Mouse (Mus musculus) lung, embryonic 14.5 days (tissue): ENCODE results near the gene Slc7a7. TPM values are rescaled to one million over a fixed set of nuclear protein-coding genes. Genes with fewer than 3 reads are reported as not detected.

ENCODE experiments used
- ATAC-seq: fragments of 200-750 bp; cut with Nextera tagmentation; 2 replicates; pipeline ENCODE4 v1.8.0; 2017; ENCODE audit warnings: mild to moderate bottlenecking, moderate TSS enrichment, moderate library complexity; ENCODE audit not compliant: insufficient read depth
- DNase-seq: peaks from one replicate; pipeline ENCODE4 v3.0.0-alpha.2; 2015
- H3K27ac ChIP-seq: fragments of 300-500 bp; sonication (generic); 2 replicates; pipeline ENCODE4 v1.5.1; 2014; ENCODE audit warnings: low read depth, mild to moderate bottlenecking, moderate library complexity
- H3K27me3 ChIP-seq: fragments of 300-500 bp; sonication (generic); 2 replicates; pipeline ENCODE4 v1.6.1; 2014; ENCODE audit warnings: low read length, control low read depth; ENCODE audit not compliant: insufficient read depth
- H3K36me3 ChIP-seq: fragments of 300-500 bp; sonication (generic); 2 replicates; pipeline ENCODE4 v1.6.1; 2014; ENCODE audit warnings: control low read depth; ENCODE audit not compliant: insufficient read depth
- H3K4me1 ChIP-seq: fragments of 300-500 bp; sonication (generic); 2 replicates; pipeline ENCODE4 v1.6.1; 2014; ENCODE audit warnings: antibody characterized with exemption, control low read depth; ENCODE audit not compliant: insufficient read depth
- H3K4me2 ChIP-seq: fragments of 300-500 bp; sonication (generic); 2 replicates; pipeline ENCODE4 v1.6.1; 2014; ENCODE audit warnings: mild to moderate bottlenecking
- H3K4me3 ChIP-seq: fragments of 300-500 bp; sonication (generic); 2 replicates; pipeline ENCODE4 v1.5.1; 2014; ENCODE audit warnings: low read depth, low read length
- H3K9ac ChIP-seq: fragments of 300-500 bp; sonication (generic); 2 replicates; pipeline ENCODE4 v1.6.1; 2014
- H3K9me3 ChIP-seq: fragments of 300-500 bp; sonication (generic); 2 replicates; pipeline ENCODE4 v1.6.1; 2016; ENCODE audit warnings: low read depth, low read length, control low read depth
- CTCF ChIP-seq: IDR thresholded peaks from 2 replicates; pipeline ENCODE4 v1.5.1; 2016; ENCODE audit warnings: antibody characterized with exemption, low read depth
- WGBS: fragments of 180-500 bp; shearing (Covaris S2); extraction: QIAGEN DNeasy Blood & Tissue Kit; methylation state at CpG from one replicate; pipeline ENCODE4 v1.1.7; 2014; 5-methylcytosine and 5-hydroxymethylcytosine counted together
- polyA plus RNA-seq: library from polyadenylated mRNA; unstranded; fragments of >200 nt; fragmentation: Nextera tagmentation; extraction: Ambion mirVana; gene quantifications from 2 replicates; pipeline ENCODE4 v1.2.1, GENCODE M21; 2014

The Slc7a7 gene
- polyA plus RNA-seq, 1 experiment from 2014 or later, result 7.4 TPM

DNA sequence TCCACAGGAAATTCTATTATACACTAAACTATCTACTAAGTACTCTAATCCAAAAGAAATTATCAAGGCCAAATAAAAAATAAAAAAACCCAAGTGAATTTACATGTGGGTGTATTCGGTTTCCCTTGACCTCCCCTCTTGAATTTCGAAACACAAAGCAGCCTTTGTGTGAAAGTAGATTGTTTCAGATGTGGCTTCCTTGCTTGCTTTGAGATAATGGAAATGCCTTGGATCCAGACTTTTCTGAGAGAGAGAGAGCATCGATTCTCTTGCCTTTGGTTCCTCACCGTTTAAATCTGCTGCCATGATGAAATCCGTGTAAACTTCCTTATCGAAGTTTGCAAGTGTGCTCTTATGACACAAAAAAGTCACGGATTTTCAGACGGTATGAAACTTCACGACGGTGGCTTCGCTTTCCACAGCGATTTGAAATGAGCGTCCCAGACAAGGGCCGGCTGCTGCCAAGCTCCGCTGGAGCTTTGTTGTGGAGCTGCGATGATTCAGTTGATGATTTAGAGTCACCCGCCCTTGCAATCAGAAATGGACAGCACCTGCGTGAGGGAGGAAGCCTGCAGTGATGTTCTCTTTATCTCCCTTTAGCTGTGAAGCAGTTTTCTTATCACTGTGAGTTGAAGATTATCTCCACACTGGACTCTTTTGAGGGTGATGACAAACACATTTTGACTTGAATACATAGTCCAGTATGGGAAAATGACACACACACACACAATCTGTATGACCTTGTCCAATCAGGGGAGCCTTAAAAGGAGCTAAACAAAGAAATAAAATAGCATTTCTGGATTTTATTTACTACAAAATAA lies 95.8 kb downstream of the Slc7a7 start:
- Histone ChIP-seq H3K4me3 (no peak overlapping the region), H3K27me3 (no peaks in the 10 kb centered on the region), H3K9ac (no peak overlapping the region), H3K27ac (no peak overlapping the region), H3K9me3 (no peaks in the 10 kb centered on the region), H3K36me3 (no peaks in the 10 kb centered on the region), H3K4me1 (no peaks in the 10 kb centered on the region), H3K4me2 (no peak overlapping the region)
- ATAC-seq (no peak), DNase-seq (peak; percentile 4)
- 50% methylated on average over 18 of the region's 18 CpGs for WGBS
- TF ChIP-seq CTCF, result no peak

Other genes with a start within 250 kb of the Slc7a7 start
- gene Dad1, start 163.7 kb downstream of the Slc7a7 start, polyA plus RNA-seq, result 382 and 393 TPM in 2 replicates
- gene Abhd4, start 163.6 kb downstream of the Slc7a7 start, polyA plus RNA-seq, result 42.1 and 49.1 TPM in 2 replicates
- not detected in 2 replicates for gene Olfr49, start 132.8 kb downstream of the Slc7a7 start, polyA plus RNA-seq
- gene Oxa1l, start 56.9 kb downstream of the Slc7a7 start, polyA plus RNA-seq, result 51.2 and 53.5 TPM in 2 replicates
- gene Mrpl52, start 9.1 kb upstream of the Slc7a7 start, polyA plus RNA-seq, result 274 and 280 TPM in 2 replicates
- 182 and 187 TPM in 2 replicates for gene Mmp14, start 13.8 kb upstream of the Slc7a7 start, polyA plus RNA-seq
- 46.1 and 46.2 TPM in 2 replicates for gene Lrp10, start 46.4 kb upstream of the Slc7a7 start, polyA plus RNA-seq
- 8.1 and 8.3 TPM in 2 replicates for gene Rem2, start 58.3 kb upstream of the Slc7a7 start, polyA plus RNA-seq
- gene Prmt5, start 99.7 kb upstream of the Slc7a7 start, polyA plus RNA-seq, result 88.2 and 96.5 TPM in 2 replicates
- 53.0 and 60.3 TPM in 2 replicates for gene Haus4, start 136.8 kb upstream of the Slc7a7 start, polyA plus RNA-seq
- gene Ajuba, start 159.8 kb upstream of the Slc7a7 start, polyA plus RNA-seq, result 37.8 and 43.6 TPM in 2 replicates
- gene 4931414P19Rik, start 188.2 kb upstream of the Slc7a7 start, polyA plus RNA-seq, result 8.3 and 9.4 TPM in 2 replicates
- 374 and 393 TPM in 2 replicates for gene Psmb5, start 200.2 kb upstream of the Slc7a7 start, polyA plus RNA-seq
- not detected in 2 replicates for gene Psmb11, start 203.7 kb upstream of the Slc7a7 start, polyA plus RNA-seq
- not detected in 2 replicates for gene Gm17606, start 223.2 kb upstream of the Slc7a7 start, polyA plus RNA-seq
- 5.2 and 5.4 TPM in 2 replicates for gene Cdh24, start 223.6 kb upstream of the Slc7a7 start, polyA plus RNA-seq